Mouse (Mus musculus): ENCODE measurements around the gene Wnk3.

DNA sequence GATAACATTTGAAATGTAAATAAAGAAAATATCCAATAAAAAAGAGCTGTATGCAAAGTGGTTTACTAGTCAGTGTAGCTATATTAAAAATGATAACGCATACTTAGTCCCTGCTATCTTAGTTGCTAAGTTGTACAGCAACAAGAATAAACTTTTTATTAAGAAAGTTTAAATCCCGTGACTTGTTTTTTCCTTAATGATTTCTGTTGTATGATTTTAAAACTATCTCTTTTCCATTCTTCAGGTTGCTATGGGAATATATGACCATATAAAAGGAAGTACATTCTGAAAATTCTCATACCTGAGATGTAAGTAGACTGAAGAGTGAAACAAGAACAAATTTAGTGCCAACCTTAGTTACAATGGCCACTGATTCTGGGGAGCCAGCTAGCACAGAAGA lies at the start of gene Wnk3:
- no peak for TF ChIP-seq POLR2A (IDR thresholded peaks at IDR 0.05; ENCODE audit: insufficient read depth, low read depth, low read length)
- no peak for TF ChIP-seq CTCF (IDR thresholded peaks at IDR 0.05; ENCODE audit: insufficient read depth, low read depth, low read length)
